Mouse (Mus musculus): ENCODE data around the gene Eml5.

The Eml5 gene

GRCm38 (mm10) chr12:98900881-98901801 is at the start of gene Eml5:
Eml5 (minus strand) TSS chr12:98901484.
- peak; percentile 84 for DNase-seq

DNA sequence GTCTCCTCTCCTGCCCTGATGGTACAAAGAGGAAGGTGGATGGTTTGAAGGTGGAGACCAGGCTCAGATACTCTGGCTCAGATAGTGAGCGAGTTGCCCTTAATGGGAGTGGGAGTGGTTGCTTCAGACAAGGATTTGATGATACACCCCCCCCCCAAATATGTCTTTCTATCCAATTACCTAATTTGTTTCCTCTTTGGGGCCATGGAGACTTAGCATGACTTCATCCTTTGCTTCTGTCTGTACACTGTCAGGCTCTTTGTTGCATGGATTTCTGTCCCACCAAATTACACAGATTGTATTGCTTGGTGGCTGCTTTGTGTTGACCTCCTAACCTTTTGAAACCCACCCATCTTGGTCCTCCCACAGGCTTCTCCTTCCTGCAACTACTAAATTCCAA is 31.6 kb upstream of the Eml5 start:
- no peak for DNase-seq

DNA sequence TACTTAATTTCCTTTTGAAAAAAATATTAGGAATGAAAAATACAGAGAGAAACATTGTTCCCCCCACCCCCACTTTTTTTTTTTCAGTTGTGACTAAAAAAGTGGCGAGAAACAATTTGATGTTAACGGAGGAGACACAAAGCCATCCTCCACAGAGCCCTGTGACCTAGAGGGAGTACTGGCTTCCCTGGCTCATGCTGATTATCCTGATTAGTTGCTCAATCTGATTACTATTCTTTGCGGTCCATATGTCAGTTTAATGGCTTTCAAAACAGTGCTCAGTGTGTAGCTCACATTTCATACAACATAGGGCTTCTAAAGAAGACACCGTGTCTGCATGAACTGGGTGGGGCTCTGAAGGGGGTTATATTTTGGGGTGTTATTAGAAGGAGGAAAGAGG is 31.2 kb upstream of the Eml5 start:
- DNase-seq, result no peak

GRCm38 (mm10) chr12:98931174-98931573 is 29.9 kb upstream of the Eml5 start:
- no peak for DNase-seq

DNA sequence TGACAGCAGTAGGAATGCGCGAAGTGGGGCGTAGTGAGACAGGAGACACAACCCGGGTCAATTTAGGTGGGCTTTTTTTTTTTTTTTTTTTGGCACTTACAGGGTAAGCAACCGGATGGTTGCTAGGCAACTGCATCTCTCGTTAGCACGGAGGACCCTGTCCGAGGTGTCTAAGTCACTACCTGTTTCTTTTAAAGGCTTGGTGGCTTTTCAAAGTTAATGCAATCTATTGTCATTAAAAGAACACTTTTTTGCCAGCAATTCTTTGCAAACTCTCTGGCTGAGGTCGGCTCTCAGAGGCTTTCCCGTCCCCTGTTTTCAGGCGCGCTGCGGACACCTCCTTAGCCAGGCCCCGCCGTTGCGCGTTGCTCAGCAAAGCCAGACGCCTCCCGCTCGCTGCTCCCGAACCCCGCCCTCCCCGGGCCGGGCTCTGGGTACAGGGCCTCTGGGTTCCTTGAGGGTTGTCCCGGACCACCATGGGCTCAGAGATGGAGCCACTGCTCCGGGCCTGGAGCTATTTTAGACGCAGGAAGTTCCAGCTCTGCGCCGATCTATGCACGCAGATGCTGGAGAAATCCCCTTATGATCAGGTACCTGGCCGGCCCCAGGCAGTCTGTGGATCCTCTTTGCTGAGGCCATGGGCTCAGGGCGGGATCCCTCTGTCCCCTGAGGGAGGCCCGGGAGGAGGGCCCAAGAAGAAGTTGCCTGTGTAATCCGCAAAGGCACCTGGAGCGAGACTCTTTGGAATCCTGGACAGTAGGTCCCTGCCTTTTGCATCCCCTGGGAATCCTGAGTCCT is 19.1 kb upstream of the Eml5 start, which contains the start of gene Ttc8:
Ttc8 (plus strand) TSS at position 381 of the 798 bp plus-strand sequence.
- DNase-seq, result peak; percentile 90

- DNase-seq, result no peak
Measured at GRCm38 (mm10) chr12:98910096-98910495, 8.8 kb upstream of the Eml5 start.

DNA sequence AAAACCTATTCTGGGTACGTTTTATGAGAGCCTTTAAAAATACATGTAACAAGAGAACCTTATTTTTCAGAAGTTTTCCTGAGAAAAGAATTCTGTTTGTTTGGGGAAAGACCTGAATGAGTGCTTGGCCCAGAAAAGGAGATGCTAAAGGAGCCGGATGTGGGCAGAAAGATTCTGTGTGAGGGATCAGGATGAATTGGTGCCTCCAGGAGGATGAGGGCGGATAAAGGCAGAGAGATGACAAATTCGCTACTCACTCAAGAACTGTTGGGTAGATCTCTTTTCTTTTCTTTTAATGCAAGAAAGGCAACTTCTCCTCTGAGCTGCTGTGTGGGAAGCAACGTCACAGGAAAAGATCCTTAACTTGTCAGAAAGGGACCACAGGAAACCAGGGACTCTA is 4.2 kb upstream of the Eml5 start:
- DNase-seq, result no peak

DNA sequence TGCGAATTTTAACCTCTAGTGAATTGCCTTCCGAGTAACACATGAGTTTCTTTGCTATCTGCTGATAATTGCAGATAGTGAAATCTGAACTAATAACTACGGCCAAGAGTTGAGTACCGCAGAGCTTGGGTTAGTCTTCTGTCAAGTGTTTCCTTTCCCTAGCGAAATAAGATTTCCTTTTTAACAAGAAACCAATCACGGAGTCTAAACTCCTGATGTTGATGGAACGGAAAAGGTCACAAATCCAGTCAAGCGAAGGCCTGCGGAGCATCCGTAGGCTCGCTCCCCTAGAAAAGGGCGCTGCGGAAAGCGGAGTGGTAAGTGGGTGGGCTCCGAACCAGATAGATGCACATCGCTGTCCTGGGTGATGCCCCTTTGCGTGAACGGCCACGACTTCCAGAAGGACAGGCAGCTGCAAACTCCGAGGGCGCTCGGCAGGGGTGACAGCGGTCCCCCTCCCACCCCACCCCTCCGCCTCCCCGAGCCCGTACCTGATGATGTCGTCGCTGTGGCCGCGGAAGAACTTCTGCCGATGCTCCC is 873 bp downstream of the Eml5 start:
- no peak for DNase-seq

- DNase-seq, result no peak
Measured at GRCm38 (mm10) chr12:98899676-98900075, 1.6 kb downstream of the Eml5 start.

- no peak for DNase-seq
Measured at GRCm38 (mm10) chr12:98896761-98897160, 4.5 kb downstream of the Eml5 start.

DNA sequence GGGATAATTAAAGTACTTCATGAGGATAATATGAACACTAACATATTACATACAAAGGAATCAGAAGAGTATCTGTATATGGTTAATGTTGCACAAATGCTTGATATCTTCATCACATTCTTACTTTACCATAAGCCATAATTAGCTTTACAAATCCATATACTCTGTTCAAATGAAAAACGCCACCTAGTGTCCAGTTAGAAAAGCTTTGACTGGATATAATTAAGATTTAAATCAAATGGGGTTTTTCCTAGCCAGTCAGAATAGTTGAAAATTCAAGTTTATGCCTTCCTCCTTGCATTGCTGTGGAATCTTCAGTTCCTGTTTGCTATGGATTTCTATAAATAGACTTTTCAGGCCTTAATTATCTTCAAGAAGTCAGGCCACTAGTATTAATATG is 16.8 kb downstream of the Eml5 start:
- no peak for DNase-seq

DNA sequence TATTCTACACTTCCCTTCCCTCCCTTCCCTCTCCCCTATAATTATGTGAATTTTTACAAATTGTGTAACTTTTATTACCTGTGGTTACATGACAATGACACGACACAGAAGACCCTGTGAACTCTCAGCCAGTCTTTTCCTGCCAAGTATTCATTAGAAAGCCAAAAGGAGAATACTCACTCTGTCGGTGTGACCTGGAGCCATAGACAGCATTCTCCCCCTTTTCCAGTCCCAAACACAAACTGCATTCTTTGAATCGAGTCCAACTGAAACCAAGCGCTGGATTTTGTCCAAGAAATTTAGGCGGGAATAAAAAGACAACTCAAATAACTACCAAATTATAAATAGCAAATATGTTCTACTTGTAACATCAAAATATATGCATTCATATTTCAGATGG is 19.5 kb downstream of the Eml5 start:
- no peak for DNase-seq

DNA sequence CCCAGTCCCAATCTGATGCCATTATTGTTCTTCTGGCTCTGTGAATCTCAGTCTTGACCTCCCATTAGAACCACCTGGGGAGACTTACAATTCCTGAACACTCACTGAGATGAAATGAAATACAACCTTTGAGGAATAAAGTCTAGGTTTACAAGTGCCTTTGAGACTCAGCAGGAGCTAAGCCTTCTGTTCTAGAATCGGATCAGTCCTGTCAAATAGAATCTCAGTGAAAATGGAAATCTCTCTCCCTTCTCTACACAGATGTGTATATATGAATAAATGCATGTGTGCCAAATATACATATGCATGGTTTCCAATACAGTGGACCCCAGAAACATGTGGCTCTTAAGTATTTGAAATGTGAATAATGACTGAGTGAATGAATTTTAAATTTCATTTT is 22.6 kb downstream of the Eml5 start:
- no peak for DNase-seq

GRCm38 (mm10) chr12:98875216-98875615 is 26.1 kb downstream of the Eml5 start:
- no peak for DNase-seq

DNA sequence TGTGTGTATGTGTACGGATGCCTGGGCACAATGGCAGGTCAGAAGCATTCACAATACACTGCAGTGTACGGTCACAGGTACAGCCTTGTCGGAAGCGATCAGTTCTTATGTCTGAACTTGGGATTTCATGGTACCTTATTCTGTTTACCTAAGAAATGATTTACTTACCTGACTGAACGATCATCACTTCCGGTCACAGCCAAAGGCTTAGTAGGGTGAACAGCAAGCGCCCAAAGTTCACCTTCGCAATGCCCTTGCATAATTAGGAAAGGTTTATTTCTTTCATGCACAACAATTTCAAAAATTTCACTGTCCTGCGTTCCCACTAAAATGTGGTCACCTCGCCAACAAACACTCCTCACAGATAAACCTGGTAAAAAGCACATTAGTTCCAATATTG is 28.4 kb downstream of the Eml5 start:
- no peak for DNase-seq

DNA sequence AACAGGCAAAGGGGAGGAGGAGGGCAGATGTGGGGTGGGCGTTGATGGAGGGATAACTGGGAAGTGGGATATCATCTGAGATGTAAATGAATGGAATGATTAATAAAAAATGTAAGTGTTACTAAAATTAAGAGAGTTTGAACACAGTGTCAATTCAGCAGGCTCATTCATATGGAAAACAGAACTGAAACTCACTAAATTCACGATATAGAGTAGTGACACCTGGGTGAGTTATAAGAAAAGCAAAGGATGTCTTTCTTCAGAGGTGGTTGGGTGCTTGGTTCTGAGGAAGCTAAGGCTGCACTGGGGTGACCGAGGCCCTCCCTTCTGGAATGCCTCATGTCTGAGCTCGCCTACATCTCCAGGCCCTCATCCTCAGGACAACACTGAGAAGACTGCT is 37.8 kb downstream of the Eml5 start:
- no peak for DNase-seq

DNA sequence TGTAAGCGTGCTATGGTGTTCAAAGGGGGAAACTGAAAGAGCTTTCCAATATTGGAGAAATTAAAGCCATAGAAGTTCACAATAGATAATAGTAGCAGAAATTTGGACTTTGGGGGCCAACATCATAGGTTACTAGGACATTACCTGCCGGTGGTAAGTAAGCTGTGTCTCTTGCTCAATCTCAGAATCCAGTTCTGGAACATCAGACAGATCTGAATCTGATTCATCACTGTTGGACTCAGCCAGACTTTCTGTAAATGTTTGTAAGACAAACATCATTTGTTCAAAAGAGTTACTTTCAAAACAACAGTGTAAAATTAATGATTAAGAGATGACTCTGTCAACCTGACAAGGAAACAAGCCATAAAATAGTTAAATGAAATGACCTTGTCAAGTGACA is 41.0 kb downstream of the Eml5 start:
- no peak for DNase-seq

DNA sequence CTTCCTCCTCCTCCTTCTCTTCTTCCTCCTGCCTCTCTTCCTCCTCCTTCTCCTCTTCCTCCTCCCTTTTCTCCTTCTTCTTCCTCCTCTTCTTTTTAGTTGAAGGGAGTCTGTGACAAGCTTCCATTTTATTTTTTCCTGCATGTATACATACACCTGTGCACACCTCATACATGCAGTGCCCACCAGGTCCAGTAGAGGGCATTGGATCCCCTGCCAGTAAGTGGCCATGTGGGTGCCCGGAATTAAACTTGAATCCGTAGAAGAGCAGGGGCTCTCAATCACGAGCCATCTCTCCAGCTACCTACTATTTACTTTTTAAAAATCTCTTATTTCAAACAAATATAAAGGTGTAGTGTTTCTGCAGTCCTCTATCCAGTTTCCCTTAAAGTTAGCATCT is 50.5 kb downstream of the Eml5 start:
- peak; percentile 29 for DNase-seq

GRCm38 (mm10) chr12:98844774-98845173 is 56.5 kb downstream of the Eml5 start:
- no peak for DNase-seq

DNA sequence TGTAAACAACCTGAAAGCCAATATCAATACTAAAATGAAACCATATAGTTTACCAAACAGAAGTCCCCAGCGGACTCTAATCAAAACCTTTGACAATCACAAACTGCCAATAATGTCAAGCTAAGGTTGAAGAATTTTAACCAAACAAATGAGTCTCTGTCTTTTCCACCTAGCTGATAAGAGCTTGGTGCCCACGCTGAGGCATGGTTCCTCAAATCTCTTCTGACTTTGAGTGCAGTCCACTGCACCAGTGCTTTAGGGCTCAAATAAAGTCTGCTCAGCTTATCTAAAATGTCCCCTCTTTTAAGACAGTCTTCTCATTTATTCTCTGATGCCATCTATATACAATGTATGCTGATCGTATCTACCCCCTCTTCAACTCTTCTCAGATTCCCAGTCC is 61.1 kb downstream of the Eml5 start:
- DNase-seq, result no peak

DNA sequence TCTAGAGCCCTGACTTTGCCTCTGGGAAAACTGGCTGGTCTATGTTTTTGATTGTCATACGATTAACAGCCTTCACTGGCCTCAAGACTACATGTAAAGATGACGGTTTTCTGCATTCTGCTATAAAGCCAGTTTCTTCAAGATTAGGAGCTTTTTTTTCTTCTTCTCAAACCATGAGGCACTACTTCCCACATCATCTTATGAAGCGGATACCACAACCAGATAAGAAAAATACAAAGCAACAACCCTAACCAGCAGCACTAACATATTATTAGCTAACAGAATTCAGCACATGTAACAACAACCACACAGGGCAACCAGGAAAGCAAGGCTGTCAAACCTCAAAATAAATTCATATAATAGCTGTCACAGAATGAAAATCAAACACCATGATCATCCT is 63.3 kb downstream of the Eml5 start:
- DNase-seq, result no peak

- no peak for DNase-seq
Measured at GRCm38 (mm10) chr12:98835466-98835865, 65.8 kb downstream of the Eml5 start.

DNA sequence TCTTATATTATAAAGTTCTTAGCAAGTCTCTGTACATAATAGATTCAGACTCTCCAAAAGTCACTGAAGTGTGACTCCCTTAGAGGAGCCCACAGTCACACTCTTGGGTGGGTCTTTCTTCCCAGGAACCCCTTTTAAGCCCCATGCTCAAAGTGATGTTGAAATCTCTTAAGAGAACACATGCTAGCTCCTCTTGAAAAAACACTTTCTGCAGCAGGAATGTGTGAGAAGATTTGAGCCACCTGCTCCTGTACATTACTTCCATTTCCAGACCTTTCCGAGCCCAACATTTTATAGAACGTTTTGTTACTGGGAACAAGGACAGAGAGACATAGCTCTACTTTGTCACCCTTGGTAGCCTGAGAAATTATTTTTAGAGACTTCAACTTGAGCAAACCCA is 66.4 kb downstream of the Eml5 start:
- DNase-seq, result no peak

- no peak for DNase-seq
Measured at GRCm38 (mm10) chr12:98833901-98834300, 67.4 kb downstream of the Eml5 start.
